Mouse (Mus musculus) mature B cell (primary cell): ENCODE measurements around the gene Thada.

ENCODE experiments used
- in situ Hi-C: fragments of 300-500 bp; cut with MboI; formaldehyde crosslinking; loops from 2 replicates; pipeline ENCODE4 v1.14.3; 2019

Gene Thada

DNA sequence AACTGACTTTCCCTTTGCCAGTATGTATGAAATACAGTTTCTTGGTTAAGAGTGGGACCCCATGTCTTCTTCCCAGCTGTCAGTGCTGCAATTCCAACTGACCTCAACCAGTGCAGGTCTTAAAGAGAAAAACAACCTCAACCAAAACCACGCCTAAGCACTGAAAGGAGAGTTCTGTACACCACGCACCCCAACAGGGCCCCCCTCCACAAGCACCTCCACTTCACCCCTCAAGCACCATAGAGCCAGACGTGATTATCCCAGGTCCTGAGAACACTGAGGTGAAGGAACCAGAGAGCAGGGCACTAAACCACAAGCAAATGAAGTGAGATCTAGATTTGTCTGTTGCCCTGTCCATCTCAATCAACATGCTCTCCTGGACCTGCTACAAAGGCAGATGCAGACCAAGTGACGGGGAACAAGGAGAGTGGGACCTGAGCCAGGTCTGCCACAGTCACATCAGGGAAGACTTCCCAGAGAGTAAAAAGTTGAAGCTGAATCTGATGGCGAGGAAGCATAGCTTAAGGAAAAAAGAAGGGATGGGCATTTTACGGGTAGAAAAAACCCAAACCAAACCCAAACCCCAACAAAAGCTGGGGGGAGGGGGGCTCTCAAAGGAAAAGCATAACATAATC lies 93.5 kb downstream of the Thada start:
- in situ Hi-C loops, result no loop called here

DNA sequence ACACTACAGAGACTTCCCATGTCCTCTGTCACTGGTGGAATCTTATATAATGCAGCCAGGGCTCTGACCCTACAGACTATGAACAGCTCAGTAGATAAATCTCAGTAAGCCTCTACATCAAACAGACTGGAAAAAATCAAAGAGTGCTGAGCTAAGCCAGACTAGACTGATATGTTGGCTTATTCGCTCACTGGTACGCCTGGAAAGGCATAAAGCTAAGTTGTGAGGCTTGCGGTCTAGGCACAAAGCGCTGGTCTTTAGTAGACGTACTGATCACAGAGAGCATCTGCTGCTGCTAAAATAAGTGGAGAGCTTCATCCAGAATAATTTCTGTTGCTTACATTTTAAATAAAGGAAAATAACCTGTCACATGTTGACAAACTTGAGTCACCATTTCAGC lies 95.6 kb downstream of the Thada start:
- in situ Hi-C loops, result no loop called here

DNA sequence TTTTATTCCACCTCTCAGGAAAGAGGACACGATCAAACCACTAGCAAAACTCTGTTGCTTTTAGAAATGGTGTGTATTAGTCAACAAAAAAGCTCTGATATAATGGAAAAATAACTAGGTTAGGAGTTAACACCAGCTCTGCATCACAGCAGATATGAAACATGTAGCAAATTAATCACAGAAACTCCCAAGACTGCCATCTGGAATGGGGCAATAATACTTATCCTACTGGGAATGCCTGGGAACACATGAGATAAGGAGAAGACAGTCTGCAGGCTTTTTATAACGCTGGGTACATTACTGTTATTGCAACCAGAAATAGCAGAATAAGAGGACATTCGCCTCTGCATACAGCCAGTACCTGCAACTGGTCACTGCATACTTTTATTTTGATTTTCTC lies 96.2 kb downstream of the Thada start:
- in situ Hi-C loops, result no loop called here

DNA sequence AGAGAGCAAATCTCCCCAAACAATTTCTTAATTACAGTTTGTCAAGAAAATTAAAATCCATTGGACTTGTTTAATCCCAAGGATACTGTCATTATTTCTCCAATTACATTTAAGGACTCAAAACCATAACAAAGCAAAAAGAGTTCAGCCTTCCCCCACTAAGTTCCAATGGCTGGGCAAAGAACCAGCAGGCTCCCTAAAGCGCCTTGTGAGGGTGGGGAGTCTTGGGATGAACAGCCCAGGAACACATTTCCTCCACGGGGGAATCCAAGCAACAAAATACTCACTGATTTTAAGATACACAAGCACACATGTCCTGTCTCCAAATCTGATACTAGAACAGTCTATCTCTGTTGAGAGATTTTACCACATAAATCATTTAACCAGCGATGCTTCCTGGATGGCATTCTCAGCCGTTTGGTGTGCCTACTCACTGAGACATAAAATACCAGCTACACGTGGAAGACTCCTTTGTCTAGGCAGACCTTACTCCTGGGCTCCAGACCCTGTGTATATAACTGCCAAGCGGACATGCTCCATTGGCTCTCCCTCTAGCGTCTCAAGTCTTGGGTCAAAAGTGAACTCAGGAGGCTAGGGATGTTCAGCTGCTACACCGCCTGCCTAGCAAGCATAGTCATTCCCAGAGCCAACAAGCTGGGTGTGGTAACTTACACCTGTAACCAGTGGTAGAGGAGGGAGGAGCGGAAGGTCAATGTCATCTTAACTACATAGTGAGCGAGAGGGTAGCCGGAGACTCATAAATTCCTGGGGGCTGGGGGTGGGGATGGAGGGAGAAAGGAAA lies 97.6 kb downstream of the Thada start:
- in situ Hi-C loops, result no loop called here

DNA sequence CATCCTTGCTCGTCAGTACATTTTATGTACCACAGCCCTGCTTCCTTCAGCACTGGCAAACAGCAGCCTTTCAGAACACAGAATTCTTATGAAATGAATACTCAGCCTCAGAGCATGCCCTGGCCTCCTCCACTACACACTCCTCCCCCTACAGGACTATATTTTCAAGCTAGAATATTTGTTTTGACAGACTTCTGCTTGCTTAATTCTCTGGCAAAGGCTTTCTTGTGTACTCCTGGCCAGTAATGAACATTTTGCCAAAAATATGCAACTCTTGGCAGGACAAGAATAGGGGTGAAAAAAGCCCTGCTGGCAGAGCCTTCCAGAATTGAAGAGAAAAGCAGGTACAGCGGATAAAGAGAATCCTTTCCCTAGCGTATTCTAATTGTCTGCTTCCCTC lies 98.3 kb downstream of the Thada start:
- in situ Hi-C loops, result no loop called here

DNA sequence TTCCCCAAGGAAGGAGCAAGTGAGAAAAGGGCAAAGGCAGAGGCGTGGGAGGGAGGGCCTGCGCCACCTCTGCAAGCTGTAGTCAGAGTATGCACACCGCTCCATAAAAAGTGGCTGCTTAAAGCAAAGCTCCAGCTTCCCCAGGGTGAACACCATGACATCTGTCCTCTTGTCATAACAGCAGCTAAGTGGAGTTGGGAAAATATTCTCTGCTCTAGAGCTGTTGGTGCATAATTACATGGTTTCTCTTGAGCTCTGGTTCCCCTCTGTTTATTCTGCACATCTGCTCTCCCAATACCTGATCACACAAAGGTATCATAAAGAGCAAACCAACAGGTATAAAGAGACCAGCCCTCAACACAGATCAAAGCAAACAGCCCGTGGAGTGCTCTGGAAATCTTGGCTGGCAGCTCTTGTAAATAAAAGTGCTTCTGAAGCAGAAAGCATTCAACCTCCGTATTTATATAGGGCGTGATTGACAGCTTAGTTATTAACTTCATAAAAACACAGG lies 100.2 kb downstream of the Thada start:
- in situ Hi-C loops, result no loop called here

DNA sequence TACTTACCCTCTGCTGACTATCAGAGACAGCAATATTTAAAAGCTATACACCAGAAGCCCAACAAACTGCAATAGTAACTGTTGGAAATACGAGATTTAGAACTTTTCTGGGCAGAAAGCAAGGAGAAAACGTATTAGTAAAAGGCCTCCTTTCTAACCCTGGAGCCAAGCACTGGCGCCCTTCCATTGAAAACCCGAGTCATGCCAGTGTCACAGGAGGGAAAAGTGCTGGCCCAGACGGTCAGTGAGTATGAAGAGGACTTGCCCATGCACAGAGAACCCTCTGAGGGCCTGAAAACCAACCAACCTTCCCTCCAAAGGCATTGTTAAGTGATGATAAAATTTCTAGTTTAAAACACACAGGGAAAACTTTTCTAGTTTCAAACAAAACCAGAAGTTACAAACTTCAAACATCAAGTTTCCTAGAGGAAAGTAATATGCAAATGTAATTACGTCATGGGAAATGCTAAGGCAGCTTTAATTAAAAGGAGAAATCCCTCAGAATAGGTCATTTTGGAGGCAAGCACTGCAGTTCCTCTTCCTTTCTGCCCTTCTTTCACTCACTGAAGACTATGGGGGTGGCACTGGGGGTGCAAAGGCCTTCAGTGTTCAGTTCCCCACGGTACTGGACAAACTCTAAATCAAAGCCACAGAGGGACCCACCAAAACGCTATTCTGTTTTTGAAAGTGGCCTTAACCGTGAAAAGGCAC lies 100.8 kb downstream of the Thada start:
- in situ Hi-C loops, result no loop called here

DNA sequence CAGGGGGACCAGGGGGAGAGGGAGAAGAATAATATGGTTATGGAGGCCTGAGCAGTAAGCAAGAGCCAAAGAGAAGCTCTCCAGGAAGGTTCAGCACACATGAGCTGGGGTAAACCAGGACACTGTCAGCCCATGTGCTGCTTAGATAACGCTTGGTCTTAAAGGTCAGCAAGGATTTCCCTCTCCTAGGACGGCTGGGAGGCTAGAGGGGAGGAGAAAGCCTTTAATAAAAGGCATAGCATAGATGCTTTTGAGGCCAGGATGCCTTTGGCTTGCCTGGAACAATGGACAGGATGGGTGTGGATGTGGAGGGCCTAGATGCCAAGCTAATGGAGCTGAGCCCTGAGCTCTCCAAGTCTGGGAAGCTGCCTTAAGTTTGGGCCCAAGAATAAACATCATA lies 102.6 kb downstream of the Thada start:
- in situ Hi-C loops, result no loop called here

DNA sequence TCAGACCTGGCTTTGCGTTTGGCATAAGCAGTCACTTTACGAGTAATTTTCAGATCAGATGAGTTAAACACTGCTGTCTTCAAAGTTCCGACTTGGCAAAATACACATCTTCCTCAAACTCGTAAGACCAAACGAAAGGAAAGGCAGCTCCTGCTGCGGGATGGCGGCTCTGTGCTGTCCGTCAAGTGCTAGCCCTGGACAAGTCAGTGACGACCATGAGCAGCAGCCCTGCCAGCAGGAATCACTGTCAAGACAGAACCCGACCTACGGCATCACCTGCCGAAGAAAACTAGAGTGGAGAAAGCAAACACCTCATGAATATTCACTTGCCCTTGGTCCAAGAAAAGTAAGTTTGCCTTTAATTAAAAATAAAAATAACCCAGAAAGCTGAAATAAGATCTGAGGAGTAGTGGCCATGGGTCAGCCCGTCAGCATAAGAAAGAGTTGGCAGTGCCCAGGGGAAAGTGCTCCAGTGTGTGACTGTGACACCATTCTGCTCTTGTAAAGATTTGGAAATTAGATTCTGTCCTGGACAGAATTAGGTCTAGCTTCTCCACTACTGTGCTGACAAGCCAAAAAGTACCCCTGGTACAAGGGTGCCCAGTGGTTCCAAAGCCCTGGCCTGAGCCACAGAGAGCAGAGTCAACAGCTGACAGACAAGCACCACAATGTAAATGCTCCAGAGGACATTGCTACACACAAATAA lies 103.3 kb downstream of the Thada start:
- in situ Hi-C loops, result no loop called here

DNA sequence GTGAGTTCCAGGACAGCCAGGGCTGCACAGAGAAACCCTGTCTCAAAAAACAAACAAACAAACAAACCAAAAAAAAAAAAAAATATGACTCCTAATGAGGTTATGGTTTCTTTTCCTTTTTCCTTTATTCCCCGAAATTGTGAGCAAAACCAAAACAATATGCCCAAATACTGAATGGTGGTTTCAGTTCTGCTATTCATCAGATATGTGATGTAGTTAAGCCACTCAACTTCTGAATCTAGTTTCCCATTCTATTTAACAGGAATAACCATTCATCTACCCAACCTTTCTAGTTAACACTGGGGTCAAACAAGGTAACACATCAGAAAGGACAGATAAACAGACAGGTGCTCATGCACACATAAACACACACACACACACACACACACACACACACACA lies 105.0 kb downstream of the Thada start:
- in situ Hi-C loops, result no loop called here

DNA sequence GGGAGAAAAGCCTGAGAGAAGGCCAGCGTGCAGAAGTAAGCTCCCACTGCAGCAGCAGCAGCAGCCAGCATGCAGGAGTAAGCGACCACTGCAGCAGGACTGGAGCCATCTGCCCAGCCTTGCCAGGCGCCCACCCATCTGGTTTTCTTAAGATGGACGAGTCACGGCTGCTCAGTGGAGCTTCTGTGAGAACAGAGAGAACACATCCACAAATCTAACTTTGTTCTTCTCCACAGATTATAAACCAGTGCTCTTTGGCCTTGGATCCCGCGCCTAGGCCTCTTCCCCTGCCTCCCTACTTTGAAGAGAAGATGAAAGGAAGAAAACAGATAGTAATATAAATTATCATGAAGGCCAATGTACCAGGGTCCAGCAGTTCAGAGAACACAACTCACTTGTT lies 106.2 kb downstream of the Thada start:
- in situ Hi-C loops, result no loop called here

DNA sequence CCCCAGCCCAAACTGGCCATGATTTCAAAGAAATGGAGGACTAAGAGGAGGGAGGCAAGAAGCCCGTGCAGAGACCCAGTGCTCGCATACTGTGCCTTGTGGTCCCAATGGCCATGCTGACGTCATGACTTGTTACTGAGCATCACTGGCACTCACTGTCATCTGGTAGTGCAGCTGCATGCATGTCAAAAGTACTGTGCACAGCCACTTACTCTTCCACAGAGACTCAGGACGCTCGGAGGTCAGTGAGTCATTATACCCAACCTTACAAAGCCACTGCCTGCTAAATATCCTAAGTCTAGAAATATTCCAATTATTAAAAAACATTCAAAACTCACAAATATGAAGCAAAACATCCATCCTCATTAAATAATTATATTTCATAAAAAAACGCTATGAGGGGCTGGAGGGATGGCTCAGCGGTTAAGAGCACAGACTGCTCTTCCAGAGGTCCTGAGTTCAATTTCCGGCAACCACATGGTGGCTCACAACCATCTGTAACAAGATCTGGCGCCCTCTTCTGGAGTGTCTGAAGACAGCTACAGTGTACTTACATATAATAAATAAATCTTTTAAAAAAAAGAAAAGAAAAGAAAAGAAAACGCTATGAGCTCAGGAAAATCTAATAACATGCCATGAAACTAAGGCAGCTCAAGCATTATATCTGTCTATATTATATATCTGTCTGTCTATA lies 106.9 kb downstream of the Thada start:
- in situ Hi-C loops, result no loop called here

DNA sequence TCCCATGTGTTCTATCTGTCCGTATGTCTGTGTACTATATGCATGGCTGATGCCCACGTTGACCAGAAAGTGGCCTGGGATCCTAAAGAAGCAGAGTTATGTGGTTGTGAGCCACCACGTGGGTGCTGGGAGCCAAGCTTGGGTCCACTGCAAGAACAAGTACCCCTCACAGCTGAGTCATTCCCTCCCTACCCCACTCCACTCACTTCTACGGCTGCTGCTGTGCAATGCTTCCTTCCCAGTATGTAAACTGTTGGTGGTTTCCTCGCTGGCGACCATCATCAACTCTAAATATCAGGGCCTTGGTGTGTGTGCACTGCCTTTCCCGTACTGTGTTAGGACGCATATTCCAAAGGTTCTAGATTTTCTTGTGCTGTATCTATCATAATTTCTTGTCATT lies 108.2 kb downstream of the Thada start:
- in situ Hi-C loops, result no loop called here

DNA sequence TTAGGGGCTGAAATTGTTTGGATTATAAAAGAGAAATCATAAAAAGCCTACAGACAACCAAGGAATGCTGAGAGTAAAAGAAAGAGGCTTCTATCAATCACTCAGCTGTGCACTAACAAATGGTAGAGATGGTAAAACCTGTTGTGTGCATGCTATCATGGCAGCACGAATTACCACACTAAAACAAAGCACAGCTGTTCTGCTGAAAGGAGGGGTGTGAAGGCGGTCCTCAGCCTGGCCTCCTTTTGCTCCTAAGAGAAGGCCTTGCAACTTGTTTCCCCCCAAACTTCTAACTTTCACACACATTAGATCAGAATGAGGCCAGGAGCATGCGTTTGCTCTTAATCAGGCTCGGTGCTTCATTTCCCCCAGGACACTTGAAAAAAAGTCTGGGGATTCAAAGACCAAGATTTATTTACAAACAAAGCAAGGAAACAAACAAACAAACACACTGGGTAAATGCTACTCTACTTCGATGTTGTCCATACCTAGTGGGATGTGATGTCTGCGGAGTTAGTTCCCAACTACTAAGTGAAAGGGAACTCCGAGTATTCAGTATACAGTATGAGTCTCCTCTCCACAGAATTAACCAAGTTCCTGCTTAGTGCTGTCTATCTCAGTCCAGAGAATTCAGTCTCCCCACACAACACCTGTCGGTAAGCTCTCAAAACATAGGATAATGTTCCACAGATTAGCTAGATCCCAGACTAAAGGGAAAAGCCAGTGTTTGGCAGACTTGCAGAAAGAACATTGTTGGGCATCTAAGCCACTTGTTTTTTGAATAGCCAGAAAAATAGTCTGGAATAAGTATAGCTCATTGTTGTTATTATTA lies 109.7 kb downstream of the Thada start:
- in situ Hi-C loops, result no loop called here

DNA sequence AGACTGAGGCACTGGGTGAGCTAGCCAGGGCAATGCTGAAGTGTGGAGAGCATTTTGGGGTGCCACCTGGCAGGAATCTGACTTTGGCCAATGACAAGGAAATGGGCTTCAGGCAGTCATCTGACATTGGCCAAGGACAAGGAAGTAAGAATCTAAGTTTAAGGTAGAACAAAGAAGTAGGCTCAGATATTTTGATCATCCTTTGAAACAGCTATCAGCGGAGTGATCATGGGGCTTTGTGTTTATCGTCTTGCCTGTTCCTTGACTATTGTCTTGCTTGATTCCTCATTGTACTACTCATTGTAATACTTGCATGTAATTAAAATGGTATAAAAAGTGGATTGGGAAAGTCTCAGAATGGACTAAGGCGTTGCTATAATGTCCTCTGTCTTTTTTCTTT lies 111.0 kb downstream of the Thada start:
- in situ Hi-C loops, result no loop called here

DNA sequence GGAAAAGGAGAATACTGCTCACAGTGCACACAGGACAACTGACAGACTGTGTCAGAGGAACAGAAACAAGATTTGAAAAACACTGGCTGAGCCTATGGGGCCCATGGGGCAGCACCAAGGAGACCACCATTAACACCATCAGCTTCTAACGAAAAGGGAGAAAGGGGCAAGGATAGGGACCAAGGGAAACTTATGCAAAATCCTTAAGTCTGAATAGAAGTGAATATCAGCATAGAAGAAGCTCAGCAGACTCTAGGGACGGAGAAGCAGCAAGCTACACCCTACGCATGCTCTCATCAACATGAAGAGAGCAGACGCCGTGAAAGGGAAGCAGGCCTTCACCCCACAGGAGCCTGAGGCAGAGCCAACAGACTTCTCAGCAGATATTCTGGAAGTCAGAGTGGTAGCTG lies 112.1 kb downstream of the Thada start:
- in situ Hi-C loops, result no loop called here

DNA sequence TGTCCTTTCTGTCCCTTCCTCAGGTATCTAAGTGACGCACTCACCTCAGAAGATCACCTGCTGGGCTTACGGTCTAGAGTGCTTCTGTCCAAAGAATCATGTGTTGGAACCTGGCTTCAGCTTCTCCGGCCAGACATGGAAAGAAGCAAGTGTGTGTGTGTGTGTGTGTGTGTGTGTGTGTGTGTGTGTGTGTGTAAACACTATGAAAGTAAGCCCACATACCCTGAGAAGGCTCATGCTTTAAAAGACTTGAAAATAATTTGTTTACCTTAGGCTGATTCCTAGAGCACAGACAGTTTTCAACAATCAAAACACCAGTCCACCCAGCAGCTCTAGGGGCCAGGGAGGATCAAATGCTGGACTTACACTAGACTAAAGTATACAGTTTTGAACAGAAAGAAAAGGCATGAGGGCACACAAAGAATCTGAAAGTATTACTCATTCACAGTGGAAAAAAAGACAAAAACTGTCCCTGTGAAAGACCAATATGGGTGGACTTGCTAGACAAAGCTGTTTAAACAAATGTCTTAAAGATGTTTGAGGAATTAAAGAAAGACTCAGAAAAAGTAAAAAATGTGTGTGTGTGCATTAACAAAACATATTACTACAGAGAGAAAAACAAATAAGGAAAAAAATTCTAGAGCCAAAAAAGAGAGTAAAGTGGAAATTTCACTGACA lies 112.6 kb downstream of the Thada start:
- in situ Hi-C loops, result no loop called here

DNA sequence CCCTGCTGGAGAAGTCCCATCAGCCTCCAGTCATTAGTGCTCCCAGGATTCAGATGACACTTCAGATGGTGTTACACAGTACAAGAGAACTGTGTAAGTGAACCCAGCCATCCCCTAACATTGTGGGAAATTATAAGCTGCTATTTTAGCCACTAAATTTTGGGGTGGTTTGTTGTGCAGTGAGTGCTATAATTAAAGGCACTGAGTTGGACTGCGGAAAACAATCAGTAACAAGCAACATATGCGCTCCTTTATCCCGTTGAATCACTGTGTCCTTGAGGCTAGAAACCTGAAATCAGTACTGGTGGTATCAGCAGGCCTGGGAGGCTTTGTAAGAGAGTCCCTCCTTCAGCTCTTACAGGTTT lies 113.2 kb downstream of the Thada start:
- in situ Hi-C loops, result no loop called here

DNA sequence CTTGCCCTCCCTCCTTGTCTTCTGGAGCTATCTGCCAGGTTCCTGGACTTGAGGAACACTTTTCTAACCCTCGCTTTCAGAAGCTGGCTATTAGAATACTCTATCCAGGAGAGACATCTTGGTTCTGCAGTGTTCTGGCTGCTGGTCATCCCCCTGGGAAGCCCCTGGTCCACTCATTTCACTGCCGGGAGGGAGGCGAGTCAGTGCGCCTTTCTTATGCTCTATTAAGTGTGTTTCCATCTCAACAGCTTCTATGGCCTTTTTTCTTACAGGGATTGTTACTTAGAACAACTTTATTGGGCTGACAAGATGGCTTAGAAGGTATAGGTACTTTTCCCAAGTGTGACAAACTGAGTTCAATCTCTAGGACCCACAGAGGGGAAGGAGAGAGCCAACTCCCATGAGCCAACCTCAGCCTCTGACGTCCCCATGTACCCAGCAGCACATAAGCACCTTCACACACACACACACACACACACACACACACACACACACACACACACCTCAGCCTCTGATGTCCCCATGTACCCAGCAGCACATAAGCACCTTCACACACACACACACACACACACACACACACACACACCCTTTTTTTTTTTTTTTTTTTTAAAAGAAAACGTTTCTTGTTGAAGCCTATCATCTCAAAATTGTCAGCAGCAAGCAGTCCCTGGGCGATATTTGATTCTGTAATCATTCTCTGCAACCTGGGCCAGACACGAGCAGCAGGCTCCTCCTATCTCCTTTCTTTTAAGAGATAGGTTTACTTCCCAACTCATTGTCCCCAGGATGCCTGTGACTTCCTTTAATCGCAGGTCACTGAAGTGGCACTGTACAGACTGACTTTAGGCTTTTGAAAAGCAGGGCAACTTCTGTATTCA lies 113.9 kb downstream of the Thada start:
- in situ Hi-C loops, result no loop called here
